Mouse (Mus musculus) heart, adult 2 months (tissue): Measurements from ENCODE around the gene Ppp4r3a.
A peak's percentile ranks its signal among the peaks of the same experiment; 100 is the strongest.

ENCODE experiments used
- CTCF ChIP-seq: fragments of 200-600 bp; IDR thresholded peaks from 2 replicates; pipeline ENCODE4 v1.8.1; 2022; ENCODE audit warnings: antibody characterized with exemption, mild to moderate bottlenecking, moderate library complexity
- EP300 ChIP-seq: fragments of 200-500 bp; IDR thresholded peaks from 2 replicates; pipeline ENCODE4 v1.6.1; 2011; ENCODE audit warnings: low read depth, low read length, control low read depth; ENCODE audit not compliant: insufficient read depth
- POLR2A ChIP-seq: fragments of 200-500 bp; IDR thresholded peaks from 2 replicates; pipeline ENCODE4 v1.6.1; 2011; ENCODE audit warnings: mild to moderate bottlenecking, low read depth, low read length, control low read depth; ENCODE audit not compliant: insufficient read depth

DNA sequence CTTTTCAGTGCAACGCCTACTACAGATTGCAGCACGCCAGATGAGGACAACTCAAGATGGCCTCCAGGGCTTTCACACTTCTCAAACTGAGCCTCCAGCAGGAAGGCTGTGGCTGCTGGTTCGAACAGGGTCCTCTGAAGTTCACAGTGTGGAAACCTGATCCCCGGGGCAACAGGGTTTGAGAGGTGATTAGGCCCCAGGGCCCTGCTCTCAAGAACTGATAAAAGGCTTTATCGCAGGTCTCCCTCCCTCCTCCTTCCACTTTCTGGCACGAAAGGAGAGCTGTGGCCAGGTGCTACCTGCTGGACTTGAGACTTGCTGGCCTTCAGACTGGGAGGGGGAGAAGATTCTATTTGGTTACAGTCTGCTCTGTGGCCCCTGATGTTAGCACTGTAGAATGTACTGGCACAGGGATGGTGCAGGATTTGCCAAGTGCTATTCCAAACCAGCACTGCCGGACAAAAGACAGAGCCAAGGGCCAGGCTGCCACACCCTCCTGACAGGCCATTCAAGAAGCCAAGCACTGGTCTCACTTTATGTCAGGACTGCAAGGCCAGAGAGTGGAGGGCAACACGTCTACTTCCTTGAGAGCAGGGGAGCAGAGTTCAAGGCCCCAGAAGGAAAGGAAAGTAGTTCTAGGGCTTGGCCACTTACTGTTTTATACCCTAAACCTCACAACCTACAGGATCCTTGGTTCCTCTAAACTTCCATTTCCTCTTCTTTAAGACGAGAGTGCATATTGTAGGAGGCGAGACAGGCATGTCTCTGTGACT lies 73.2 kb downstream of the Ppp4r3a start:
- TF ChIP-seq CTCF = no peak
- TF ChIP-seq EP300 = 0 out of 2 replicates have a peak, but pooled peaks have one; percentile 14
- no peak for TF ChIP-seq POLR2A
